Mouse (Mus musculus): Measurements from ENCODE around the gene Gm33543.

GRCm38 (mm10) chr10:95794706-95795105 lies 48.0 kb downstream of the Gm33543 start:
- TF ChIP-seq POLR2A (IDR thresholded peaks at IDR 0.05; ENCODE audit: borderline replicate concordance, insufficient read depth, low read length) = no peak
- TF ChIP-seq CTCF (IDR thresholded peaks at IDR 0.05; ENCODE audit: borderline replicate concordance, insufficient read depth, low read depth, low read length) = no peak

Measured in cerebellum, adult 2 months (tissue).